Mouse (Mus musculus) thymus, adult 2 months (tissue): ENCODE measurements around the gene Ndufs6. TPM values are rescaled to one million over a fixed set of nuclear protein-coding genes. Genes with fewer than 3 reads are reported as not detected.

ENCODE experiments used
- DNase-seq: peaks from one replicate; pipeline ENCODE4 v3.0.0; 2021
- H3K27ac ChIP-seq: fragments of 200-500 bp; 2 replicates; pipeline ENCODE4 v1.5.1; 2012; ENCODE audit warnings: low read length, control low read depth; ENCODE audit not compliant: control insufficient read depth, insufficient read depth
- H3K27me3 ChIP-seq: fragments of 200-500 bp; 2 replicates; pipeline ENCODE4 v1.6.1; 2012; ENCODE audit warnings: mild to moderate bottlenecking, low read length, moderate library complexity, mixed read lengths; ENCODE audit not compliant: control insufficient read depth, insufficient read depth
- H3K36me3 ChIP-seq: fragments of 200-500 bp; 2 replicates; pipeline ENCODE4 v1.6.1; 2012; ENCODE audit warnings: mild to moderate bottlenecking, low read length, moderate library complexity; ENCODE audit not compliant: control insufficient read depth, insufficient read depth
- H3K4me1 ChIP-seq: fragments of 200-500 bp; replicated peaks from 2 replicates; pipeline ENCODE4 v1.6.1; 2012; ENCODE audit warnings: low read length; ENCODE audit not compliant: control insufficient read depth, insufficient read depth
- H3K4me3 ChIP-seq: fragments of 200-500 bp; 2 replicates; pipeline ENCODE4 v1.5.1; 2012; ENCODE audit warnings: mild to moderate bottlenecking, low read length, control low read depth, moderate library complexity; ENCODE audit not compliant: control insufficient read depth, insufficient read depth
- CTCF ChIP-seq: fragments of 200-500 bp; IDR thresholded peaks from 2 replicates; pipeline ENCODE4 v1.5.1; 2012; ENCODE audit warnings: mild to moderate bottlenecking, control low read depth, low read length, moderate library complexity, borderline replicate concordance; ENCODE audit not compliant: control insufficient read depth, poor library complexity, insufficient read depth; ENCODE audit errors: extremely low read depth
- POLR2A ChIP-seq: fragments of 200-500 bp; IDR thresholded peaks from 2 replicates; pipeline ENCODE4 v1.6.1; 2012; ENCODE audit warnings: mild to moderate bottlenecking, low read length, control low read depth, moderate library complexity; ENCODE audit not compliant: control insufficient read depth, poor library complexity, insufficient read depth; ENCODE audit errors: extremely low read depth
- WGBS: fragments of 180-500 bp; shearing (Covaris S2); methylation state at CpG from one replicate; pipeline ENCODE4 v1.1.7; 2018; 5-methylcytosine and 5-hydroxymethylcytosine counted together
- polyA plus RNA-seq: library from polyadenylated mRNA; depleted of rRNA; stranded (reverse); fragments of >200 nt; gene quantifications from 2 replicates; pipeline ENCODE4 v1.2.3, GENCODE M21; 2012; rRNA removed

Ndufs6 gene
- polyA plus RNA-seq, 1 experiment = 98.2 TPM

- H3K36me3 ChIP-seq = no peaks in the 10 kb centered on the region
- no peak for TF ChIP-seq CTCF
- TF ChIP-seq POLR2A = no peak
- H3K27me3 ChIP-seq = peaks cover 16% of the 10 kb centered on the region
- H3K4me1 ChIP-seq = no peaks in the 10 kb centered on the region
- no peak for DNase-seq
- H3K4me3 ChIP-seq = no peak overlapping the region
- H3K27ac ChIP-seq = no peak overlapping the region
These were observed 55.5 kb downstream of the Ndufs6 start for GRCm38 (mm10) chr13:73272794-73273282.

- no peak for TF ChIP-seq POLR2A
- TF ChIP-seq CTCF = no peak
- Histone ChIP-seq H3K4me3 (no peak overlapping the region), H3K27me3 (peaks cover 21% of the 10 kb centered on the region), H3K4me1 (no peaks in the 10 kb centered on the region), H3K36me3 (no peaks in the 10 kb centered on the region), H3K27ac (no peak overlapping the region)
- no peak for DNase-seq
- 4% methylated on average over 53 of the region's 53 CpGs for WGBS
These were observed 56.8 kb downstream of the Ndufs6 start for GRCm38 (mm10) chr13:73271336-73272242.

GRCm38 (mm10) chr13:73270451-73271081 is 57.8 kb downstream of the Ndufs6 start:
- no peak overlapping the region for H3K4me3 ChIP-seq
- no peak for DNase-seq
- 16% methylated on average over 22 of the region's 22 CpGs for WGBS

GRCm38 (mm10) chr13:73269891-73270290 is 58.5 kb downstream of the Ndufs6 start:
- H3K36me3 ChIP-seq = no peaks in the 10 kb centered on the region
- H3K27me3 ChIP-seq = peaks cover 21% of the 10 kb centered on the region
- no peak overlapping the region for H3K27ac ChIP-seq
- DNase-seq = no peak
- TF ChIP-seq CTCF (no peak), POLR2A (no peak)
- no peak overlapping the region for H3K4me3 ChIP-seq
- 22% methylated on average over 3 of the region's 3 CpGs for WGBS
- no peaks in the 10 kb centered on the region for H3K4me1 ChIP-seq

More at GRCm38 (mm10) chr13:73270451-73271081, 57.8 kb downstream of the Ndufs6 start:
- no peak for TF ChIP-seq CTCF
- TF ChIP-seq POLR2A = no peak
- peaks cover 21% of the 10 kb centered on the region for H3K27me3 ChIP-seq
- no peak overlapping the region for H3K27ac ChIP-seq
- no peaks in the 10 kb centered on the region for H3K36me3 ChIP-seq
- H3K4me1 ChIP-seq = no peaks in the 10 kb centered on the region

Other genes starting within 250 kb of the Ndufs6 start
- 0.41 and 1.5 TPM in 2 replicates for gene Irx4, start 68.1 kb downstream of the Ndufs6 start, polyA plus RNA-seq
- 133 and 154 TPM in 2 replicates for gene Mrpl36, start within 50 bp of the Ndufs6 start, polyA plus RNA-seq
- gene Lpcat1, start 138.7 kb upstream of the Ndufs6 start, polyA plus RNA-seq = 38.9 and 40.9 TPM in 2 replicates
- gene Slc6a3, start 208.2 kb upstream of the Ndufs6 start, polyA plus RNA-seq = 0.22 and 0.40 TPM in 2 replicates